Mouse (Mus musculus) ES-CJ7 (cell line): ENCODE results near the gene Cadps.

Source experiments
- DNase-seq: peaks from one replicate; pipeline ENCODE4 v3.0.0; 2011; ENCODE audit warnings: low read depth, low spot score

Gene Cadps

DNA sequence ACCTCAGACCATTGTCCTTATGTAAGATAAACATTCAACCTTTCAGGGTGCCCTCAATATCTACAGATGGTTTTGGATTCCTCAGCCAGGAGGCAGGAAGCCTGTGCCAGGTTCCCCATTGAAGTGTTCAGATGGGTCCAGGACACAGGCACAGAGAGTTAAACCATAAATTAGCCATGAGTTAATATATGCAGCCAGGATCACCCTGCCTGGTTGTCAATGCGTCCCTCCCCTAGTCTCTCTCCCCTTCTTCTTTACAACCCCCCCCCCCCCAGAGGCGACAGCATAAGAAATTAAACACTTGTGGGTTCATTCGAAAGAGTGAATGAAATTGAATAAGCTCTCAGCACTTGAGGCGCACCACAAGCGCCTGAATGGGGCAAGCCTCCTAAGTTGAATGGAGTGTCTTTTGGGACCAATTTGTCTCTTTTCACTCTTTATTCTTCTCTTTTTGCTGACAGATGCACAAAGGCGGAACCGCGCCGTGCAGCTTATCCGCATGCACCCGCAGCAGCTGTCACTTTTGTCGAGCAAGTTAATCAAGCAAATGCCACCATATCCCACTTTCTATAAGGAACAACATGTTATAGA, 429.5 kb downstream of the Cadps start:
- DNase-seq: no peak

DNA sequence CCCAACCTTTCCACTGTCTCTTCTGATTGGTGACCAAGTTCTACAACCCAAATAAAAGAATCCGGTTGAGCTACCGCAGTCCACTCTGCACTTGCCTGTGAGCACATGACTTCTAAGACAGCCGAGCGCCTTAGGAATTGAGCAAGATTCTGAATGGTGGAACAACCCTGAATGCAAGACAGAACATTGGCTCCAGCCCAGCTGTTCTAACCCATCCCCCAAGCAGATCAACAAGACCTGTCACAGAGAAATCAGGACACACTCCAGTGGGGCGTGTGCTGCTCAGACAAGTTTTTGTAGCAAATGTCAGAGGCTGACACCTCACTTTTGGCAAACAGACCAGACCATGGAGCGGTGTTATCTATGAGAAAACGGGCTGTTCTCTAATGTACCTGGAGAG, 431.7 kb downstream of the Cadps start:
- no peak for DNase-seq

- peak; percentile 14 for DNase-seq
Measured at GRCm38 (mm10) chr14:12388806-12389436, 434.0 kb downstream of the Cadps start.

DNA sequence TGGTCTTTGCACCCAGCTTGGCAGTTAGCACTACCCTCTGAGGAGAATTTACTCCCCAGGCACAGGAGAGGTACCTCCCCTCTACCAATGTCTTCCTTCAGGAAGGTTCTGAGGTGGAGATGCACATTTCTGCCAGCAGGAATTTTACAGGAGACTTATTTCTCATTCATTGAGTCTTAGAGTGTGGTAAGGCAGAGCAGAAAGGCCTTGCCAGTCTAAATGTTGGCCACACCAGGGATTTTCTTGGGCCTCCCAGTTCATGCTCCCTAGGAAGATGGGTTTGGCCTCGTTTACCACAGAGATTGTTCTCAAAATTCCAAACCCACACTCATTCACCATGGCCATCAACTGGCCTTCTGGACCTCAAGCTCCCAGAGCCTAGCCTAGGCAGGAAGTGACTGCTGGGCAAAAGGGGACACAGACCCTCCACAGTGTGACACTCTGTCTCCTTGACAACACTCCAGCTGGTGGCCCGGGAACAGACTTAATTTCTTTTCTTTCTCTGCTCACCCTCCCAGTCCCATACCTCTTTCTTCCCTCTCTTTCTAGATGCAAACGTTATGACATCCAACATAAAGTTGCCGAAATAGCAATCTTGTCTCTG, 434.6 kb downstream of the Cadps start:
- DNase-seq: no peak

DNA sequence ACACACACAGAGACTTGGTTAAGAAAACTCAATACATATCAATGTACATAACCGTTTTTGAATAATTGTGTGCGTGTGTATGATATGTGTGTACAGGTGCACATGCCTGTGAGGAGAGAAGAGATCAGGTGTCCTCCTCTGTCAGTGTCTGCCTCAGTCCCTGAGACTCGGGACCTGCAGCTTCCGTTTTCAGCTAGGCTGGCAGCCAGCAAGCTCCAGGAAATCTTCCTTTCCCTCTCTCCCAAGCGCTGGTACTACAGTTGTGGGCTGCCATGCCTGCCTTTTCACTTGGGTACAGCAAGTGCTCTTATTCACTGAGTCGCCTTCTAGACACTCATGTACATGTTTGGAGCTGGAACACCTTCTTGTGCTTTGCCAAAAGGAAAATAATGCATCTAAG, 435.7 kb downstream of the Cadps start:
- no peak for DNase-seq

DNA sequence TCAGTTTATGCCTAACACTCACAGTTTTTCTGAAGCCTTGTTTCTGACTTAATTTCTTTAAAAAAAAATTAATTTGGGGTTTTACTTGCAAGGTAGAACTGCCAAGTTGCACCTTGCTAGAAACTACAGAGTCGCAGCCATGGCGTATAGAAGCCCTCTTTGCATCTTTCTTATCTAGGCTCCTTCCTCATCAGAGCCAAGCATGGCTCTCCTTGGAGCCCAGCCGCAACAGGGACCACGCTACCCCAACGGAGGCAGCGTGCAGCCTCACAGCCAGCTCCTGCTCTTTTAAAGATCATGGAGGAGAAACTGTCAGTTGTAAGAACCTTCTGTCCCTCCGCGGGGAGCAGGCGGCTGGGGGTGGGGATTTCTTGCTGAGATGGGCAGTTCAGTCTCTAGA, 445.0 kb downstream of the Cadps start:
- peak; percentile 4 for DNase-seq

GRCm38 (mm10) chr14:12377289-12377688, 445.6 kb downstream of the Cadps start:
- no peak for DNase-seq

GRCm38 (mm10) chr14:12375451-12375850, 447.4 kb downstream of the Cadps start:
- no peak for DNase-seq

- DNase-seq: no peak
Measured at GRCm38 (mm10) chr14:12350271-12350916, 472.5 kb downstream of the Cadps start.

DNA sequence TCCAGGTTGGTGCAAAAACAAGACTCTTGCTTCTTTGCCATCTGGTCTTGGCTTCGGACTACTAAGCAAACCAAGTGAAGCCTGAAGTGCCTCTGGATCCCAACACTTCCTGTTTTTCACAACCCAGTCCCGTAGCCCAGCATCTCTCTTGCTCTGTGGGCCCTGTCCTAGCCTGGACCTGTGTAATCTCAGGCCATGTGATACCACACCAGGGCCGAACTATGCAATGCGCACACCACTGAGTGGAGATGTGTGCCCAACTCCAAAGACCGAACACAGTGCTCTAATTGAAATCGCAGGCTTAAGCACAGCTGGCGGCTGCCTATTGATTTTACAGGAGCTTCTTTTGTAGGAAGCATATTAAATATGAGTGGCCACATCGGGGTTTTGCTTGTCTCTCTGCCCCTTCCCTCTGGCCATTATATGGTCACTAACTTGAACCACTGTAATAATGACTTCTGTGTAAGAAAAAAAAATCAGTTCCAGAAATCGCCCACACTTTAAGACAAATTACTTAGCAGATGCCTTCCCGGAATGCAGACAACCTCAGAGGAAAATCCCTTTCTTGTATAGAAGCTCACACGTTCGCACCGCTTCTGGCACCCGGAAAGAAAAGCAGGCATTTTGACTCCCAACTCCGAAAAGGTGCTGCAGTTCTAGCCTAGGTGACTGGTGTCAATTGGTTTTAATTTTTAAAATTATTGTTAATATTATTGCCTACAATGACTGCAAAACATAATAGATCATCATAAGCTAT, 473.4 kb downstream of the Cadps start:
- DNase-seq: no peak

DNA sequence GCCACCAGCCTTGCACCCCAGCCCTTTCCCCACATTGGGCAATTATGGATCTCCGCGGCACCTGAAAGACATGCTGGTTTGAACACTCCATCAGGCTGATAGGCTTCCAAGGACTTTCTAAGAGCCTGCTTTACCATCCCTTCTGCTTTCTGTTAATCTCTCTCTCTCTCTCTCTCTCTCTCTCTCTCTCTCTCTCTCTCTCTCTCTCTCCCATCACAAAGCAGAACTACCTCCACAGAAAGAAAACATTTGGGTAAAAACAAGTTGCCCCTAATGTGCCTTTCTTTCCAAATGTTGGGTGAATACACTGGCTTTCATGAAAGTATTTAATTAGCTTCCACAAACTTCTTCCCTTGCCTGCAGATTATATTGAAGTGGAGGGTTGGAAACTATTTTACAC, 474.8 kb downstream of the Cadps start, which contains the start of gene Fezf2:
Fezf2 (minus strand) TSS at position 101 of the 400 bp plus-strand sequence.
- no peak for DNase-seq

DNA sequence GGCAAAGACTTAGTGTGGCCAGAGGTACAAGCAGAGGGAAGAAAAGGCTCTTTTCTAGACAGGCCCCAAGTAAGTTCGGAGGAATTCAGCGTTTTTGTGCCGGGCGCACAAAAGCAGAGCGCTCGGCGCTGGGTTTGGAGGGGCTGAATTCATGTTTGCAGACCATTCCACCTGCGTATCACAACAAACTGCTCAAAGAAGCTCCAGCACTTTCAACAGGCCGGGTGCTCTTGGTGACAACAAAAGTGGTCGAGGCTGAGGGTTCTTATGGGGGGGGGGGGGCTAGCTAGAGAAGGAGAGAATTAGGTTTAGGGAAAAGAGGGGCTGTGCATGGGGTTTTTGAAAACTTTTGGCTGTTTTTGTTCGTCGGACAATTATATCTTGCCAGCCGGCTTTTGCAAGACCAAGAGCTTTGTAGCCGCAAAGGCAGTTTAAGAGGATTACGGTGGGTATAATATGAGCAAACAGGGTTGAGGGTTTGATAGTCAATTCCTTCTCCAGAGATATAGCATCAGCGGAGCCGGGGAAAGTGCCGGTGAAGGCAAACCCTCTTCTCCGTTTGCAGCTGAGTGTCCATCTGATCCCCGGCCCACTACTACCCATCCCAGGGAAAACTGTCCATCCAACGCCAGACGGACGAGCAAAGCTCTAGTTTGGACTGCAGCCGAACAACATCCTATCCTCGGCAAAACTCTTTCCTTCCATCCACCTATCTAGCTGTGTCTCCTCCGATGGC, 475.8 kb downstream of the Cadps start:
- peak; percentile 19 for DNase-seq

GRCm38 (mm10) chr14:12346011-12346864, 476.6 kb downstream of the Cadps start:
- peak; percentile 31 for DNase-seq

DNA sequence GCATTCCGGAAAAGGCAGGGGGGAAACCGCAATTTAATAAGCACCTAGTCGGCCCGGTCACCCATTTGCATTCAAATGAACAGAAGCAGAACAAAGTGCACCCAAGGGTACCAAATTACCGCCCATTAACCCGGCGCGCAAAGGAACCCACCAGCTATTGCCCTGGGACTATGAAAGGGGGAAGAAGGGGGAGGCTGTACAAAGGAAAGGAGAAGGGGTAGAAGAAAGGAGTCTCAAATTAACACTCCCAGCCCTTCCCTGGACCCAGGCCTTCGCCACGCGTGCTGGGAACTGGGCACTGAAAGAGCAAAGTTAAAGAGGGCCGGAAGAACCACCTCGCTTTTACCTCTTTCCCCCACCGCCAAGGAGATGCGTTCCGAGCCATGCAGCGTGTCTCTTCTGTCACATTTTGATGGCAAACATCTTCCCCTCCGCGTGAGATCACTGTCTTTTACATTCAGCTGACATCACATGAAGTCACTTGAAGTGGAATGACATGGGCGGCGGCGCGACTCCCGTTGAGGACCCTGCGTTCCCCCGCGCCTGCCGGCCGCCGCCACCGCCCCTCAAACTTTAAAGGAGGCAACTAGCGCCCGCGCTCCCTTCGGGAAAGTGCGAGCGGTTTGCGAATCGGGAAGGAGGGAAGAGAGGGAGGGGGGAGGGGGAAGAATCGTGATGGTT, 477.5 kb downstream of the Cadps start:
- peak; percentile 68 for DNase-seq

DNA sequence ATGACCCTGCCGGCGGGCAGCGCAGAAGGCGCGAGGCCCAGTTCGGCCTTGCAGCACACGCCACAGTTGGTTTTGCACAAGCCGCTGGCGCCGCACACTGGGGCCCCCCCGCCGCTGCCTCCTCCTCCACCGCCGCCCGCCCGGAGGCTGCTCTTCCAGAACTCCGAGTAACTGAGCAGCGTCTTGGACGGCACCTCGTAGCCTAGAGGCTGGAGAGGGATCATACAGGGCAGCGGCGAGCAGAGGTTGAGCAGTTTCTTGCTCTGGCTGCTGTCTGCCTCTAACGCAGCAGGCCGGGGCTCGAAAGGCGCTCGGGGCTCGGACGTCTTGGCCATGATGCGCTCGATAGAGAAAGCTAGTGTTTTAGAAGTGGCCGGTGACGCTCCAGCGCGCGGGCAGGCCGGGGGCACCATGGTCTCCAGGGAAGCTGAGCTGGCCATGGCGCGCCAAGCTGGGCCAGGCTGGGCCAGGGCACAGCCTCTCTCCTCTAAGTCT, 478.1 kb downstream of the Cadps start:
- DNase-seq: peak; percentile 40

GRCm38 (mm10) chr14:12344061-12344745, 478.7 kb downstream of the Cadps start:
- DNase-seq: peak; percentile 23

GRCm38 (mm10) chr14:12343451-12343941, 479.4 kb downstream of the Cadps start:
- peak; percentile 73 for DNase-seq

GRCm38 (mm10) chr14:12342458-12343131, 480.3 kb downstream of the Cadps start:
- DNase-seq: no peak
